Mouse (Mus musculus) embryonic facial prominence, embryonic 14.5 days (tissue): Measurements from ENCODE around the gene Slc10a1. TPM values are rescaled to one million over a fixed set of nuclear protein-coding genes. Genes with fewer than 3 reads are reported as not detected.
A peak's percentile ranks its signal among the peaks of the same experiment; 100 is the strongest.

ENCODE experiments used
- ATAC-seq: fragments of 200-750 bp; cut with Nextera tagmentation; 2 replicates; pipeline ENCODE4 v1.8.0; 2017; ENCODE audit warnings: low read depth, moderate number of reproducible peaks, moderate TSS enrichment
- DNase-seq: peaks from one replicate; pipeline ENCODE4 v3.0.0-alpha.2; 2015; ENCODE audit warnings: low spot score
- H3K27ac ChIP-seq: fragments of 300-500 bp; sonication (generic); replicated peaks from 2 replicates; pipeline ENCODE4 v1.5.1; 2014; ENCODE audit warnings: low read depth, mild to moderate bottlenecking, low read length, moderate library complexity
- H3K27me3 ChIP-seq: fragments of 300-500 bp; sonication (generic); replicated peaks from 2 replicates; pipeline ENCODE4 v1.6.1; 2014; ENCODE audit warnings: low read length; ENCODE audit not compliant: control insufficient read depth, insufficient read depth
- H3K36me3 ChIP-seq: fragments of 300-500 bp; sonication (generic); 2 replicates; pipeline ENCODE4 v1.6.1; 2014; ENCODE audit warnings: low read length, mixed read lengths; ENCODE audit not compliant: control insufficient read depth, insufficient read depth
- H3K4me1 ChIP-seq: fragments of 300-500 bp; sonication (generic); 2 replicates; pipeline ENCODE4 v1.6.1; 2014; ENCODE audit warnings: antibody characterized with exemption, low read length; ENCODE audit not compliant: control insufficient read depth, insufficient read depth
- H3K4me2 ChIP-seq: fragments of 300-500 bp; sonication (generic); 2 replicates; pipeline ENCODE4 v1.6.1; 2014; ENCODE audit warnings: low read depth, mild to moderate bottlenecking, low read length, moderate library complexity, mixed read lengths
- H3K4me3 ChIP-seq: fragments of 300-500 bp; sonication (generic); 2 replicates; pipeline ENCODE4 v1.5.1; 2014; ENCODE audit warnings: low read depth, mild to moderate bottlenecking, low read length
- H3K9ac ChIP-seq: fragments of 300-500 bp; sonication (generic); 2 replicates; pipeline ENCODE4 v1.6.1; 2014; ENCODE audit warnings: low read depth, mild to moderate bottlenecking, low read length, moderate library complexity, mixed read lengths
- H3K9me3 ChIP-seq: fragments of 300-500 bp; sonication (generic); 2 replicates; pipeline ENCODE4 v1.6.1; 2016; ENCODE audit warnings: low read length; ENCODE audit not compliant: control insufficient read depth
- WGBS: fragments of 180-500 bp; shearing (Covaris S2); extraction: QIAGEN DNeasy Blood & Tissue Kit; methylation state at CpG from one replicate; pipeline ENCODE4 v1.1.7; 2014; 5-methylcytosine and 5-hydroxymethylcytosine counted together
- polyA plus RNA-seq: library from polyadenylated mRNA; unstranded; fragments of >200 nt; fragmentation: Nextera tagmentation; extraction: Ambion mirVana; gene quantifications from 2 replicates; pipeline ENCODE4 v1.2.1, GENCODE M21; 2014

Gene Slc10a1
- polyA plus RNA-seq, 1 experiment from 2014 or later = 0.45 TPM

- H3K36me3 ChIP-seq = peaks cover 19% of the 10 kb centered on the region
- no peaks in the 10 kb centered on the region for H3K9me3 ChIP-seq
- peaks cover 7% of the 10 kb centered on the region for H3K4me1 ChIP-seq
- no peak overlapping the region for H3K9ac ChIP-seq
- DNase-seq (no peak), ATAC-seq (no peak)
- H3K27me3 ChIP-seq = no peaks in the 10 kb centered on the region
- H3K27ac ChIP-seq = no peak overlapping the region
- H3K4me3 ChIP-seq = no peak overlapping the region
- no peak overlapping the region for H3K4me2 ChIP-seq
- WGBS = 71% methylated on average over 3 of the region's 3 CpGs
Measured at GRCm38 (mm10) chr12:80943395-80943794, 25.1 kb downstream of the Slc10a1 start.

GRCm38 (mm10) chr12:80941886-80942285, 26.6 kb downstream of the Slc10a1 start:
- H3K9me3 ChIP-seq = no peaks in the 10 kb centered on the region
- DNase-seq (no peak), ATAC-seq (no peak)
- peaks cover 4% of the 10 kb centered on the region for H3K4me1 ChIP-seq
- no peaks in the 10 kb centered on the region for H3K27me3 ChIP-seq
- whole genome bisulfite sequencing = 95% methylated on average over 3 of the region's 3 CpGs
- H3K9ac ChIP-seq = no peak overlapping the region
- no peak overlapping the region for H3K27ac ChIP-seq
- no peak overlapping the region for H3K4me3 ChIP-seq
- no peak overlapping the region for H3K4me2 ChIP-seq
- H3K36me3 ChIP-seq = peaks cover 6% of the 10 kb centered on the region

- Histone ChIP-seq H3K27me3 (no peaks in the 10 kb centered on the region), H3K4me2 (no peak overlapping the region), H3K9me3 (no peaks in the 10 kb centered on the region), H3K9ac (no peak overlapping the region), H3K36me3 (no peaks in the 10 kb centered on the region), H3K27ac (0 out of 2 replicates have a peak overlapping the region, but pooled peaks have one; percentile 21), H3K4me1 (no peaks in the 10 kb centered on the region), H3K4me3 (no peak overlapping the region)
- ATAC-seq (no peak), DNase-seq (no peak)
- 66% methylated on average over 4 of the region's 4 CpGs for WGBS
Measured at GRCm38 (mm10) chr12:80939165-80939564, 29.3 kb downstream of the Slc10a1 start.

- H3K36me3 ChIP-seq = no peaks in the 10 kb centered on the region
- no peaks in the 10 kb centered on the region for H3K4me1 ChIP-seq
- no peak overlapping the region for H3K4me2 ChIP-seq
- H3K9ac ChIP-seq = no peak overlapping the region
- H3K27ac ChIP-seq = 0 out of 2 replicates have a peak overlapping the region, but pooled peaks have one; percentile 21
- no peaks in the 10 kb centered on the region for H3K27me3 ChIP-seq
- no peaks in the 10 kb centered on the region for H3K9me3 ChIP-seq
- WGBS = 53% methylated on average over 5 of the region's 5 CpGs
- H3K4me3 ChIP-seq = no peak overlapping the region
- DNase-seq (peak; percentile 64), ATAC-seq (no peak)
Measured at GRCm38 (mm10) chr12:80938642-80939041, 29.9 kb downstream of the Slc10a1 start.

GRCm38 (mm10) chr12:80937331-80938029, 31.0 kb downstream of the Slc10a1 start:
- Histone ChIP-seq H3K9me3 (no peaks in the 10 kb centered on the region), H3K27ac (no peak overlapping the region), H3K36me3 (no peaks in the 10 kb centered on the region), H3K4me3 (no peak overlapping the region), H3K4me1 (no peaks in the 10 kb centered on the region), H3K9ac (no peak overlapping the region), H3K27me3 (no peaks in the 10 kb centered on the region), H3K4me2 (no peak overlapping the region)
- WGBS = 74% methylated on average over 9 of the region's 9 CpGs
- no peak for DNase-seq
- ATAC-seq = no peak

- DNase-seq = no peak
Measured at GRCm38 (mm10) chr12:80936751-80937150, 31.8 kb downstream of the Slc10a1 start.

GRCm38 (mm10) chr12:80932865-80933264, 35.6 kb downstream of the Slc10a1 start:
- H3K27me3 ChIP-seq = no peaks in the 10 kb centered on the region
- no peaks in the 10 kb centered on the region for H3K4me1 ChIP-seq
- WGBS = 87% methylated on average over 1 of the region's 1 CpGs
- no peak for ATAC-seq
- H3K4me2 ChIP-seq = no peak overlapping the region
- no peak overlapping the region for H3K9ac ChIP-seq
- no peaks in the 10 kb centered on the region for H3K9me3 ChIP-seq
- no peak overlapping the region for H3K27ac ChIP-seq
- no peak overlapping the region for H3K4me3 ChIP-seq
- DNase-seq = no peak
- H3K36me3 ChIP-seq = no peaks in the 10 kb centered on the region

More at GRCm38 (mm10) chr12:80936751-80937150, 31.8 kb downstream of the Slc10a1 start:
- Histone ChIP-seq H3K36me3 (no peaks in the 10 kb centered on the region), H3K4me1 (no peaks in the 10 kb centered on the region), H3K27me3 (no peaks in the 10 kb centered on the region), H3K4me3 (no peak overlapping the region), H3K27ac (no peak overlapping the region), H3K9ac (no peak overlapping the region), H3K9me3 (no peaks in the 10 kb centered on the region), H3K4me2 (no peak overlapping the region)
- no peak for ATAC-seq
- WGBS = 72% methylated on average over 2 of the region's 2 CpGs

GRCm38 (mm10) chr12:80931402-80932140, 36.9 kb downstream of the Slc10a1 start:
- no peak for ATAC-seq
- Histone ChIP-seq H3K4me1 (no peaks in the 10 kb centered on the region), H3K9me3 (no peaks in the 10 kb centered on the region), H3K4me3 (no peak overlapping the region), H3K4me2 (no peak overlapping the region), H3K27me3 (no peaks in the 10 kb centered on the region), H3K9ac (no peak overlapping the region), H3K36me3 (no peaks in the 10 kb centered on the region), H3K27ac (no peak overlapping the region)
- 92% methylated on average over 3 of the region's 3 CpGs for WGBS
- DNase-seq = no peak
